Mouse (Mus musculus) spleen, postnatal 0 days (tissue): ENCODE results near the gene Mat2b. TPM values are rescaled to one million over a fixed set of nuclear protein-coding genes. Genes with fewer than 3 reads are reported as not detected.

Source experiments
- polyA plus RNA-seq: library from polyadenylated mRNA; unstranded; fragments of >200 nt; fragmentation: Nextera tagmentation; extraction: Ambion mirVana; gene quantifications from 2 replicates; pipeline ENCODE4 v1.2.1, GENCODE M21; 2015

Mat2b gene
- polyA plus RNA-seq: 98.7 and 101 TPM in 2 replicates

GRCm38 (mm10) chr11:40695103-40695502, at the start of gene Mat2b:
Gene Mat2b, minus strand, starts transcription at chr11:40695203.

GRCm38 (mm10) chr11:40733339-40734174, 38.6 kb upstream of the Mat2b start, which contains the start of the genes Hmmr and Nudcd2:
Gene Hmmr, minus strand, starts transcription at chr11:40733422.
Gene Nudcd2, plus strand, starts transcription at chr11:40733667.

Other genes starting within 250 kb of the Mat2b start
- gene Hmmr, start 38.2 kb upstream of the Mat2b start, polyA plus RNA-seq: 48.8 and 55.2 TPM in 2 replicates
- 91.4 and 95.0 TPM in 2 replicates for gene Nudcd2, start 38.5 kb upstream of the Mat2b start, polyA plus RNA-seq
- gene Ccng1, start 60.1 kb upstream of the Mat2b start, polyA plus RNA-seq: 22.5 and 24.0 TPM in 2 replicates